Mouse (Mus musculus) ES-Bruce4 (cell line): ENCODE results near the gene Tmod2. TPM values are rescaled to one million over a fixed set of nuclear protein-coding genes. Genes with fewer than 3 reads are reported as not detected.

Experiments used
- H3K27ac ChIP-seq: 2 replicates; pipeline ENCODE4 v1.5.1; 2012; ENCODE audit warnings: low read length, inconsistent platforms; ENCODE audit not compliant: insufficient read depth
- H3K27me3 ChIP-seq: 2 replicates; pipeline ENCODE4 v1.6.1; 2012; ENCODE audit warnings: mild to moderate bottlenecking, low read length, inconsistent platforms; ENCODE audit not compliant: control insufficient read depth, poor library complexity, insufficient read depth, severe bottlenecking
- H3K36me3 ChIP-seq: 2 replicates; pipeline ENCODE4 v1.6.1; 2012; ENCODE audit warnings: inconsistent platforms, mild to moderate bottlenecking, low read length, moderate library complexity; ENCODE audit not compliant: control insufficient read depth, poor library complexity, insufficient read depth, severe bottlenecking
- H3K4me1 ChIP-seq: one replicate; pipeline ENCODE4 v1.8.1; 2011; ENCODE audit warnings: low read length; ENCODE audit not compliant: control insufficient read depth, insufficient read depth
- H3K4me3 ChIP-seq: 2 replicates; pipeline ENCODE4 v1.5.1; 2011; ENCODE audit warnings: low read depth, mild to moderate bottlenecking, low read length
- H3K9ac ChIP-seq: 2 replicates; pipeline ENCODE4 v1.6.1; 2012; ENCODE audit warnings: low read depth, mild to moderate bottlenecking, inconsistent platforms; ENCODE audit not compliant: poor library complexity, severe bottlenecking
- H3K9me3 ChIP-seq: replicated peaks from 2 replicates; pipeline ENCODE4 v1.6.1; 2012; ENCODE audit warnings: mild to moderate bottlenecking, low read length, inconsistent platforms; ENCODE audit not compliant: control insufficient read depth, poor library complexity, insufficient read depth, severe bottlenecking
- CTCF ChIP-seq: IDR thresholded peaks from one replicate; pipeline ENCODE4 v1.8.1; 2011; ENCODE audit warnings: low read depth, low read length
- EP300 ChIP-seq: IDR thresholded peaks from 2 replicates; pipeline ENCODE4 v1.6.1; 2011; ENCODE audit warnings: low read depth, low read length; ENCODE audit not compliant: insufficient read depth
- POLR2A ChIP-seq: IDR thresholded peaks from one replicate; pipeline ENCODE4 v1.8.1; 2011; ENCODE audit warnings: low read length; ENCODE audit not compliant: insufficient read depth
- polyA plus RNA-seq: library from polyadenylated mRNA; stranded (reverse); fragments of >200 nt; gene quantifications from 2 replicates; pipeline ENCODE4 v1.2.4, GENCODE M21; 2011; ENCODE audit warnings: low read depth; ENCODE audit not compliant: missing spikeins, insufficient read depth, insufficient read length

Tmod2 gene
- polyA plus RNA-seq, 1 experiment, result 7.3 TPM

GRCm38 (mm10) chr9:75609965-75610364 is 1.2 kb downstream of the Tmod2 start:
- Histone ChIP-seq H3K27ac (no peak overlapping the region), H3K27me3 (no peaks in the 10 kb centered on the region; the same call in 1 of the 2 replicates), H3K9ac (peak overlapping the region; percentile 28; the same call in 1 of the 2 replicates), H3K4me3 (no peak overlapping the region), H3K4me1 (peaks cover 1% of the 10 kb centered on the region), H3K36me3 (no peaks in the 10 kb centered on the region), H3K9me3 (no peaks in the 10 kb centered on the region)
- TF ChIP-seq EP300 (no peak), POLR2A (no peak), CTCF (no peak)

- H3K4me1 ChIP-seq, result peaks cover 1% of the 10 kb centered on the region
These were observed 1.6 kb downstream of the Tmod2 start for GRCm38 (mm10) chr9:75609505-75609904.

GRCm38 (mm10) chr9:75607496-75607895 is 3.6 kb downstream of the Tmod2 start:
- Histone ChIP-seq H3K4me1 (peaks cover 1% of the 10 kb centered on the region), H3K27me3 (no peaks in the 10 kb centered on the region; the same call in 1 of the 2 replicates), H3K9ac (no peak overlapping the region)

More at GRCm38 (mm10) chr9:75609505-75609904, 1.6 kb downstream of the Tmod2 start:
- H3K4me3 ChIP-seq, result no peak overlapping the region
- TF ChIP-seq POLR2A, result no peak
- TF ChIP-seq EP300, result no peak
- no peak for TF ChIP-seq CTCF
- H3K27ac ChIP-seq, result no peak overlapping the region
- H3K9ac ChIP-seq, result no peak overlapping the region
- no peaks in the 10 kb centered on the region for H3K9me3 ChIP-seq
- no peaks in the 10 kb centered on the region for H3K36me3 ChIP-seq
- H3K27me3 ChIP-seq, result no peaks in the 10 kb centered on the region; the same call in 1 of the 2 replicates

GRCm38 (mm10) chr9:75601510-75601909 is 9.6 kb downstream of the Tmod2 start:
- no peaks in the 10 kb centered on the region for H3K4me1 ChIP-seq
- TF ChIP-seq EP300 (no peak), POLR2A (no peak), CTCF (no peak)
- H3K9me3 ChIP-seq, result no peaks in the 10 kb centered on the region
- no peaks in the 10 kb centered on the region; the same call in 1 of the 2 replicates for H3K27me3 ChIP-seq
- H3K9ac ChIP-seq, result no peak overlapping the region
- H3K36me3 ChIP-seq, result no peaks in the 10 kb centered on the region
- H3K4me3 ChIP-seq, result no peak overlapping the region
- no peak overlapping the region for H3K27ac ChIP-seq

More at GRCm38 (mm10) chr9:75607496-75607895, 3.6 kb downstream of the Tmod2 start:
- Histone ChIP-seq H3K36me3 (no peaks in the 10 kb centered on the region), H3K4me3 (no peak overlapping the region), H3K9me3 (no peaks in the 10 kb centered on the region), H3K27ac (no peak overlapping the region)
- TF ChIP-seq CTCF, result no peak
- TF ChIP-seq POLR2A, result no peak
- TF ChIP-seq EP300, result no peak

- no peaks in the 10 kb centered on the region for H3K36me3 ChIP-seq
- H3K9me3 ChIP-seq, result no peaks in the 10 kb centered on the region
- no peak overlapping the region for H3K9ac ChIP-seq
- TF ChIP-seq EP300 (no peak), CTCF (no peak), POLR2A (no peak)
- H3K4me1 ChIP-seq, result no peaks in the 10 kb centered on the region
- H3K27me3 ChIP-seq, result no peaks in the 10 kb centered on the region; the same call in 1 of the 2 replicates
- H3K4me3 ChIP-seq, result no peak overlapping the region
- no peak overlapping the region for H3K27ac ChIP-seq
These were observed 10.8 kb downstream of the Tmod2 start for GRCm38 (mm10) chr9:75600166-75600934.
